Mouse (Mus musculus) limb, embryonic 12.5 days (tissue): Measurements from ENCODE around the gene Pip4k2b. TPM values are rescaled to one million over a fixed set of nuclear protein-coding genes. Genes with fewer than 3 reads are reported as not detected.
"Not testable (repeated sequence)": the region's sequence is repeated elsewhere in the genome, so short reads cannot be mapped to it uniquely, and the experiment has no call there.

Source experiments
- ATAC-seq: fragments of 200-750 bp; cut with Nextera tagmentation; 2 replicates; pipeline ENCODE4 v1.8.0; 2017; ENCODE audit warnings: low read depth, moderate TSS enrichment; ENCODE audit not compliant: insufficient number of reproducible peaks, insufficient read depth, low FRiP score, low TSS enrichment
- H3K27ac ChIP-seq: fragments of 300-500 bp; sonication (generic); 2 replicates; pipeline ENCODE4 v1.5.1; 2016; ENCODE audit warnings: mild to moderate bottlenecking, moderate library complexity
- H3K27me3 ChIP-seq: fragments of 300-500 bp; sonication (generic); 2 replicates; pipeline ENCODE4 v1.6.1; 2016; ENCODE audit warnings: mild to moderate bottlenecking, moderate library complexity
- H3K36me3 ChIP-seq: fragments of 300-500 bp; sonication (generic); 2 replicates; pipeline ENCODE4 v1.6.1; 2016; ENCODE audit warnings: mild to moderate bottlenecking, moderate library complexity
- H3K4me1 ChIP-seq: fragments of 300-500 bp; sonication (generic); replicated peaks from 2 replicates; pipeline ENCODE4 v1.6.1; 2016
- H3K4me2 ChIP-seq: fragments of 300-500 bp; sonication (generic); 2 replicates; pipeline ENCODE4 v1.6.1; 2016; ENCODE audit warnings: mild to moderate bottlenecking, moderate library complexity
- H3K4me3 ChIP-seq: fragments of 300-500 bp; sonication (generic); replicated peaks from 2 replicates; pipeline ENCODE4 v1.5.1; 2016; ENCODE audit warnings: mild to moderate bottlenecking
- H3K9ac ChIP-seq: fragments of 300-500 bp; sonication (generic); replicated peaks from 2 replicates; pipeline ENCODE4 v1.6.1; 2016; ENCODE audit warnings: mild to moderate bottlenecking, moderate library complexity
- H3K9me3 ChIP-seq: fragments of 300-500 bp; sonication (generic); 2 replicates; pipeline ENCODE4 v1.6.1; 2016; ENCODE audit warnings: mild to moderate bottlenecking, moderate library complexity
- WGBS: fragments of 180-500 bp; shearing (Covaris S2); methylation state at CpG from one replicate; pipeline ENCODE4 v1.1.7; 2016; 5-methylcytosine and 5-hydroxymethylcytosine counted together
- polyA plus RNA-seq: library from polyadenylated mRNA; unstranded; fragments of >200 nt; fragmentation: Nextera tagmentation; extraction: Ambion mirVana; gene quantifications from 2 replicates; pipeline ENCODE4 v1.2.1, GENCODE M21; 2016

The Pip4k2b gene
- polyA plus RNA-seq, 1 experiment from 2014 or later = 2.7 TPM

DNA sequence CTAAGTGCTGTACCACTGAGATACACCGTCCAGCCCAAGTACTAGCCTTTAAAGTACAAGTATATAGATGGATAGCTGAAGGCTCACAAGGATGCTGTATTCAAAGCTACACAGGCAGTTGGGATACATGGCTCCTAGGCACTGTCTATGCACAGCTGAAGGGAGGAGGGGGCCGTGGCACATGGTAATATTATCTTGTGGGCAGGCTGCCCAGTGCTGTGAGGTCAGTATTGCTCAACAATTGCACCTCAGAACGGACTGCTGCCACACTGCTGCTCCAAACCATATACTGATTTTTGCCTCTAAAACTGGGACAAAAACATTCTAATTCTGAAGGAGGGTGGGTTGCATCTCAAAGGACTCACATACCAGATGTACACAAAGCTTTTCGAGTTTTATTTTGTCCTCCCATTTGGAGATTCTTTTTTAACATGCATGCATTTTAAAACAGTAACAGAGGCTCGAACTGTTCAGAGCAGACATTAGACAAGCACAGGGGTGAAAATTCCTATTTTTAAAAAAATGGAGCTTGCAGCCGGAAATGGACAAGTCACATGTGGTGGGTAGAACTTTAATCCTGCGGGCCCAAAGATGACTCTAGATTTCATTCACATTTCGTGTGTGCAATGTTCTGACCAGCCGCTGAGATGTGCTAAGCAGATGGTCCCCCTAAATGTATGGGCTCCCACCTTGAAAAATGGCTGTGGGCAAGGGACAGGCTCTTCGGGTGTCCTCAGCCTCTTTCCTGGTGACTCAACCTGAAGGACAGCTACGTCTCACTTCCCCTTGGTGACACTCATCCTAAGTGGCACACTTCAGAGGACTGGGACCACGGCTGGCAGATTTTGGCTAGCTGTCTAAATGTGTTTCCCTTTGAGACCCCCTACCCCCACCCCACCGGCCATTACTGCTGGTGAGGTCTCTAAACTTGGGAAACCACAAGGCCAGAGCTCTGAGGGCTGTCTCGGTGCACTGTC lies 29.4 kb downstream of the Pip4k2b start:
- 92% methylated on average over 14 of the region's 14 CpGs for WGBS
- H3K9me3 ChIP-seq = no peaks in the 10 kb centered on the region
- no peak overlapping the region for H3K27ac ChIP-seq
- no peak overlapping the region for H3K9ac ChIP-seq
- ATAC-seq = no peak
- H3K4me1 ChIP-seq = no peaks in the 10 kb centered on the region
- H3K4me2 ChIP-seq = no peak overlapping the region
- H3K4me3 ChIP-seq = no peak overlapping the region
- peaks cover 90% of the 10 kb centered on the region for H3K36me3 ChIP-seq
- H3K27me3 ChIP-seq = no peaks in the 10 kb centered on the region

GRCm38 (mm10) chr11:97714356-97714755 lies 30.1 kb downstream of the Pip4k2b start:
- H3K27me3 ChIP-seq = no peaks in the 10 kb centered on the region
- H3K4me1 ChIP-seq = no peaks in the 10 kb centered on the region
- no peak overlapping the region for H3K9ac ChIP-seq
- H3K4me2 ChIP-seq = no peak overlapping the region
- H3K9me3 ChIP-seq = no peaks in the 10 kb centered on the region
- H3K4me3 ChIP-seq = no peak overlapping the region
- ATAC-seq = no peak
- H3K27ac ChIP-seq = no peak overlapping the region
- 98% methylated on average over 3 of the region's 3 CpGs for WGBS
- peaks cover 86% of the 10 kb centered on the region for H3K36me3 ChIP-seq

- 91% methylated on average over 8 of the region's 8 CpGs for WGBS
- Histone ChIP-seq H3K9ac (no peak overlapping the region), H3K9me3 (no peaks in the 10 kb centered on the region), H3K4me2 (no peak overlapping the region), H3K27me3 (no peaks in the 10 kb centered on the region), H3K4me3 (no peak overlapping the region), H3K27ac (no peak overlapping the region), H3K4me1 (no peaks in the 10 kb centered on the region), H3K36me3 (peaks cover 86% of the 10 kb centered on the region)
- no peak for ATAC-seq
Measured at GRCm38 (mm10) chr11:97713896-97714295, 30.6 kb downstream of the Pip4k2b start.

DNA sequence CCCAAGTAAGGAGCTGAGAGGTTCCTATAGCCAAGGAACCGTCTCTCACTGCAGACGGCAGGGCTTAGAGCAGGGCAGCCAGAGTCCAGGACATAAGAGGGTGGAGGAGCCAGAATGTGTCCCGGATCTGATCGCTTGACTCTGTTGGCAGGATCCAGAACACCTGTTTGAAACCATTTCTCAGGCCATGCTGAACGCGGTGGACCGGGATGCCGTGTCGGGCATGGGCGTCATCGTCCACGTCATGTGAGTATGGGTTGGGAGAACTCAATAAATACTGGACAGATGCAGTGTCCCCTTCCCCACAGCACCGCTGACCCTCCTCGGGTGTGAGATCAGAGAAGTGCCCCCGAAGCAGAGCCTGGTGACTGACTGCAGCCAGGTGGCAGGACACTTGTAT lies 32.2 kb downstream of the Pip4k2b start:
- WGBS = 89% methylated on average over 15 of the region's 15 CpGs
- no peak overlapping the region for H3K9ac ChIP-seq
- peaks cover 86% of the 10 kb centered on the region for H3K36me3 ChIP-seq
- H3K27ac ChIP-seq = no peak overlapping the region
- H3K4me1 ChIP-seq = no peaks in the 10 kb centered on the region
- ATAC-seq = no peak
- no peak overlapping the region for H3K4me2 ChIP-seq
- H3K27me3 ChIP-seq = no peaks in the 10 kb centered on the region
- no peak overlapping the region for H3K4me3 ChIP-seq
- H3K9me3 ChIP-seq = no peaks in the 10 kb centered on the region

DNA sequence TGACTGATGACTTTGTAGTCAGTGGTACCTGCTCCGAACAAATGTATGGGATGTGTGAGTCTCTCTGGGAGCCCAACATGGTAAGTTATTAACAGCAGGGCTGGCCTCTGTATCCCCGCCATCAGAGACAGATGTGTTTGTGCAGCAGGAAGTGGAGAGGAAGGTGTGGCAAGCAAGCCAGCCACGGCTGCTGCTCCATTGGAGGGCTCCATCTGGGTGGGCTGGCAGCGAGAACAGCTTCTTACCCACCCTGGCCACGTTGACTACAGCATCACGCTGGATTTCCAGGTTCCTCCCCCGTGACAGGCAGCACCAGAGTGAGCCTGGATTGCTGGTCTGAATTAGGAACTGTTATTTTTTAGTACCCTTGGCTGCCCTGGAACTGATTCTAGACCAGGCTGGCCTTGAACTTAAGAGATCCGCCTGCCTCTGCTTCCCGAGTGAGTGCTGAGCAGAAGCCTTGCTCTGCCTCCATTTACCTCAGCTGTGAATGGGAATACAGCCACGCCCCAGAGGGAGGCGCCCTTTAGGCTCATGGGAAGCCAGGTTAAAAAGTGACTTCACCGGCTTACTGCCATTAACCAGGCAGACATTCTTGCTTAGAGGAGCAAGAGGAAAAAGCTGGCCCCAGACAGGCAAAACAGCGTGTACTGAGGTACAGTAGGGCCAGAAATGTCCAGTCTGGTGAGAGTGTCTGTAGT lies 33.2 kb downstream of the Pip4k2b start:
- no peak overlapping the region for H3K9ac ChIP-seq
- no peak overlapping the region for H3K4me3 ChIP-seq
- H3K27me3 ChIP-seq = no peaks in the 10 kb centered on the region
- no peaks in the 10 kb centered on the region for H3K4me1 ChIP-seq
- H3K36me3 ChIP-seq = peaks cover 87% of the 10 kb centered on the region
- no peak overlapping the region for H3K4me2 ChIP-seq
- no peak overlapping the region for H3K27ac ChIP-seq
- H3K9me3 ChIP-seq = no peaks in the 10 kb centered on the region
- ATAC-seq = peak; percentile 2; the same call in 1 of the 2 replicates
- 81% methylated on average over 13 of the region's 13 CpGs for WGBS

- ATAC-seq, H3K4me1 ChIP-seq, H3K4me3 ChIP-seq, H3K27me3 ChIP-seq, H3K27ac ChIP-seq, H3K4me2 ChIP-seq, H3K9ac ChIP-seq, H3K9me3 ChIP-seq: not testable (repeated sequence)
- H3K36me3 ChIP-seq = peaks cover 83% of the 10 kb centered on the region
- 74% methylated on average over 2 of the region's 2 CpGs for WGBS
Measured at GRCm38 (mm10) chr11:97710067-97710466, 34.4 kb downstream of the Pip4k2b start.

GRCm38 (mm10) chr11:97703039-97703826 lies 41.3 kb downstream of the Pip4k2b start, which contains the start of gene Psmb3:
Psmb3 (plus strand) TSS chr11:97703399.
- Histone ChIP-seq H3K27ac (peak within 1 kb of the TSS; percentile 87), H3K9me3 (no peaks in the 10 kb centered on the region), H3K27me3 (no peaks in the 10 kb centered on the region), H3K9ac (peak within 1 kb of the TSS; percentile 78), H3K4me3 (peak within 1 kb of the TSS; percentile 82), H3K4me1 (peaks cover 26% of the 10 kb centered on the region), H3K36me3 (peaks cover 26% of the 10 kb centered on the region), H3K4me2 (peak within 1 kb of the TSS; percentile 88)
- WGBS = under 1% methylated on average over 35 of the region's 35 CpGs
- peak; percentile 90 for ATAC-seq

GRCm38 (mm10) chr11:97702393-97702745 lies 42.1 kb downstream of the Pip4k2b start:
- peak overlapping the region; percentile 82 for H3K4me3 ChIP-seq
- peaks cover 34% of the 10 kb centered on the region for H3K4me1 ChIP-seq
- no peaks in the 10 kb centered on the region for H3K27me3 ChIP-seq
- ATAC-seq = no peak
- H3K36me3 ChIP-seq = peaks cover 17% of the 10 kb centered on the region
- H3K9ac ChIP-seq = peak overlapping the region; percentile 60
- no peaks in the 10 kb centered on the region for H3K9me3 ChIP-seq
- under 1% methylated on average over 24 of the region's 24 CpGs for WGBS
- peak overlapping the region; percentile 87 for H3K27ac ChIP-seq
- peak overlapping the region; percentile 88 for H3K4me2 ChIP-seq

GRCm38 (mm10) chr11:97701581-97702392 lies 42.7 kb downstream of the Pip4k2b start:
- ATAC-seq = no peak
- Histone ChIP-seq H3K9ac (0 out of 2 replicates have a peak overlapping the region, but pooled peaks have one; percentile 91), H3K9me3 (no peaks in the 10 kb centered on the region), H3K27ac (peak overlapping the region; percentile 87; the same call in 1 of the 2 replicates), H3K4me2 (peak overlapping the region; percentile 88), H3K27me3 (no peaks in the 10 kb centered on the region), H3K4me3 (peak overlapping the region; percentile 85), H3K4me1 (peaks cover 40% of the 10 kb centered on the region), H3K36me3 (peaks cover 11% of the 10 kb centered on the region)
- 55% methylated on average over 15 of the region's 15 CpGs for WGBS
